ENCODE assay signal across 1 mouse cellular context in the genomic region with DNA sequence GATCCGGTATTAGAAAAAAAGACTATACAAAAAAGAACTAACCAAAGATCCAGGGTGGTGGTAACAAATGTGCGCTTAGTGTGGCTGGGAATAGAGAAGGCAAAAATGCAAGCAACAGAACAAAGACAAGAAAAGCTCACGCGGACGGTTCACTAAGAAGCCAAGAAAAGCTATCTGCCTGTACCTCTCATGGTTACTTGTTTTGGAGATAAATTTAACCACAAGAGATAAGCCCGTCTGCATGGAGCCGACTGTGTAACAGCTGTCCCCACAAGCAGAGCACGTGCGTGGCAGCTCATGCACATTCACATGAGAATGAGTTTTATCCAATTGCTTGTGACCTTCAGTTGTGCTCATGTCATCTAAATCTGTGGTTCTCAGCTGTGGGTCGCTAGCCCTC.
TF ChIP-seq lines count a peak whose summit lies in the region.

No protein-coding gene starts in this region.

TF ChIP-seq in MEL, 35 proteins besides CTCF, POLR2A, EP300 and RAD21:
- TF ChIP-seq BHLHE40 (IDR thresholded peaks at IDR 0.05; ENCODE audit: borderline replicate concordance, low read depth, low read length) (peak; percentile 100), ZC3H11A (IDR thresholded peaks at IDR 0.05; ENCODE audit: low read depth, low read length) (no peak), MXI1 (IDR thresholded peaks at IDR 0.05; ENCODE audit: low read depth, low read length) (peak; percentile 100), ZNF384 (IDR thresholded peaks at IDR 0.05; ENCODE audit: low read depth, low read length) (no peak), MYB (IDR thresholded peaks at IDR 0.05; ENCODE audit: low read depth, low read length) (peak; percentile 52; the same call in 1 of the 2 replicates), ZKSCAN1 (IDR thresholded peaks at IDR 0.05; ENCODE audit: low read depth, low read length) (peak; percentile 85), POLR2AphosphoS2 (IDR thresholded peaks at IDR 0.05; ENCODE audit: low read length) (no peak), TBP (IDR thresholded peaks at IDR 0.05; ENCODE audit: low read depth, low read length) (no peak), USF1 (IDR thresholded peaks at IDR 0.05; ENCODE audit: low read depth, low read length) (peak; percentile 72), JUND (IDR thresholded peaks at IDR 0.05; ENCODE audit: low read depth, low read length) (0 out of 2 replicates have a peak, but pooled peaks have one; percentile 31), POLR2AphosphoS5 (IDR thresholded peaks at IDR 0.05; ENCODE audit: borderline replicate concordance, low read depth, low read length) (no peak), SIN3A (IDR thresholded peaks at IDR 0.05; ENCODE audit: low read length) (peak; percentile 100), ETS1 (IDR thresholded peaks at IDR 0.05; ENCODE audit: low read depth, low read length) (peak; percentile 100), MYC (IDR thresholded peaks at IDR 0.05; ENCODE audit: low read depth, low read length) (peak; percentile 100), E2F4 (IDR thresholded peaks at IDR 0.05; ENCODE audit: borderline replicate concordance, low read depth, low read length) (no peak), TAL1 (IDR thresholded peaks at IDR 0.05; ENCODE audit: low read length) (peak; percentile 73), GATA1 (IDR thresholded peaks at IDR 0.05; ENCODE audit: low read depth, low read length) (peak; percentile 98), MEF2A (IDR thresholded peaks at IDR 0.05; ENCODE audit: extremely low read depth, insufficient replicate concordance, low read depth, low read length, poor library complexity, severe bottlenecking) (peak; percentile 87), MAX (IDR thresholded peaks at IDR 0.05; ENCODE audit: low read length) (peak; percentile 100), SMC3 (IDR thresholded peaks at IDR 0.05; ENCODE audit: low read depth, low read length) (0 out of 2 replicates have a peak, but pooled peaks have one; percentile 4), NELFE (IDR thresholded peaks at IDR 0.05; ENCODE audit: low read depth, low read length) (no peak), USF2 (IDR thresholded peaks at IDR 0.05; ENCODE audit: borderline replicate concordance in 1 of 2, insufficient read depth in 1 of 2, low read depth in 1 of 2, low read length in 2 of 2) (no peak), UBTF (IDR thresholded peaks at IDR 0.05; ENCODE audit: borderline replicate concordance, insufficient read depth, low read depth, low read length) (no peak), TCF12 (IDR thresholded peaks at IDR 0.05; ENCODE audit: low read depth, low read length) (peak; percentile 97), HCFC1 (IDR thresholded peaks at IDR 0.05; ENCODE audit: low read depth, low read length) (0 out of 2 replicates have a peak, but pooled peaks have one; percentile 14), MAFK (IDR thresholded peaks at IDR 0.05; ENCODE audit: borderline replicate concordance, low read depth, low read length) (peak; percentile 91), KAT2A (conservative IDR thresholded peaks at IDR 0.05; ENCODE audit: low read depth, low read length) (no peak), RCOR1 (IDR thresholded peaks at IDR 0.05; ENCODE audit: low read depth, low read length) (peak; percentile 95)
